In the genomic region with DNA sequence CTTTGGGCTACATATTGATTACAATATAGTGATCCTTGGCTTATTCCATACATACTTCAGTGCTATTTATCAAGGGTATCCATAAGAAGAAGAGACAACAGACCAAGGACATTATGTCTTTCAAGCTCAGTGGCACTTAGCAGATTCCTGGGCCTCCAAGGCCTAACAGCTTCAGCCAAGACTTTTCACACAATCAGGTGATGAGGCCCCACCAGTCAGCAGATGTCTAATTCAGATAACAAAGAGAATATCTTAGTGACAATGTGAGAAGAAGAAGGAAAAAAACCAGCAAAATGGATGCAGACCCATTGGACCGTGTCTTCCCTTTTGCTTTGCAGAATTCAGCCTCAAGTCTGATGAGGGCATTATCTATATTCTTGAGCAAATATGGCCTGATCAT, we compare ENCODE assay signal across 34 mouse cellular contexts.
DNase-seq lines count a peak whose midpoint lies in the region; ATAC-seq and TF ChIP-seq lines count a peak whose summit lies in the region.
"Had no signal": no experiment of that assay in that cellular context is flagged by ENCODE, and none has a peak within 500 bp of the region (broad histone marks: within the 10 kb centered on the region; RNA-seq: fewer than 3 reads in every experiment).

No protein-coding gene starts in this region.

- no peaks in the 10 kb centered on the region for H3K9me3 ChIP-seq in liver, embryonic 11.5 days (ENCODE audit: control insufficient read depth, low read length)
- H3K9me3 ChIP-seq in liver, embryonic 16.5 days (replicated peaks; ENCODE audit: control insufficient read depth, low read length): no peaks in the 10 kb centered on the region
- H3K9me3 ChIP-seq: embryonic facial prominence, embryonic 12.5 days; forebrain, embryonic 12.5 days; heart, embryonic 10.5 days; heart, embryonic 15.5 days; hindbrain, embryonic 12.5 days; limb, embryonic 10.5 days; limb, embryonic 15.5 days; lung, embryonic 15.5 days; megakaryocyte, embryonic 14.5 days; midbrain, embryonic 13.5 days had no signal

- WGBS in liver, embryonic 11.5 days: 65% methylated on average over 1 of the region's 1 CpGs
- WGBS in liver, embryonic 16.5 days (ENCODE audit: insufficient replicate concordance): 42% methylated on average over 1 of the region's 1 CpGs

- ATAC-seq in liver, embryonic 11.5 days (replicated peaks; ENCODE audit: low FRiP score): peak; percentile 79
- peak; percentile 81 for ATAC-seq in liver, embryonic 16.5 days (ENCODE audit: low read depth)
- ATAC-seq in granulocyte monocyte progenitor cell, adult 5-6 weeks (replicated peaks; ENCODE audit: poor library complexity, severe bottlenecking): no peak
- ATAC-seq: forebrain, postnatal 0 days; hindbrain, postnatal 0 days; intestine, embryonic 16.5 days; midbrain, embryonic 13.5 days had no signal

- no peaks in the 10 kb centered on the region for H3K36me3 ChIP-seq in liver, embryonic 11.5 days (ENCODE audit: control insufficient read depth, insufficient read depth, low read length)
- no peaks in the 10 kb centered on the region for H3K36me3 ChIP-seq in liver, embryonic 16.5 days (ENCODE audit: control insufficient read depth, insufficient read depth)
- H3K36me3 ChIP-seq: embryonic facial prominence, embryonic 12.5 days; forebrain, embryonic 12.5 days; heart, embryonic 10.5 days; heart, embryonic 15.5 days; hindbrain, embryonic 12.5 days; limb, embryonic 10.5 days; limb, embryonic 15.5 days; lung, embryonic 15.5 days; midbrain, embryonic 13.5 days had no signal

- H3K27ac ChIP-seq in gastrocnemius, adult 2 months: peak overlapping the region; percentile 4; the same call in 1 of the 2 replicates
- H3K27ac ChIP-seq in liver, embryonic 11.5 days (ENCODE audit: low read depth, low read length): no peak overlapping the region
- no peak overlapping the region for H3K27ac ChIP-seq in liver, embryonic 16.5 days (ENCODE audit: low read length)
- H3K27ac ChIP-seq: embryonic facial prominence, embryonic 12.5 days; forebrain, embryonic 12.5 days; heart, embryonic 10.5 days; heart, embryonic 15.5 days; hindbrain, embryonic 12.5 days; hindbrain, postnatal 0 days; kidney, postnatal 0 days; limb, embryonic 10.5 days; limb, embryonic 15.5 days; lung, embryonic 15.5 days; midbrain, embryonic 13.5 days had no signal

- no peak for DNase-seq in gastrocnemius, adult 2 months
- DNase-seq in gastrocnemius, postnatal 36 days: no peak
- DNase-seq in liver, embryonic 11.5 days (ENCODE audit: low spot score): no peak
- no peak for DNase-seq in spleen, postnatal 36 days (ENCODE audit: low spot score in 2 of 2)
- DNase-seq in urinary bladder, adult 18-20 months (ENCODE audit: low spot score in 2 of 2): no peak
- no peak for DNase-seq in right cerebral cortex, postnatal 36 days (ENCODE audit: low spot score in 2 of 2)
- DNase-seq: adrenal gland, postnatal 25 days; cerebellum, adult 11-12 months; cerebellum, adult 9-11 months; embryo, embryonic 11 days; forebrain, postnatal 0 days; gastrocnemius, postnatal 10 days; heart, adult 11 months; kidney, adult 8-10 months; kidney, postnatal 4 days; layer of hippocampus, postnatal 36 days; retina, postnatal 1 day; right cerebral cortex, postnatal 14 days; thymus, postnatal 14 days had no signal

- H3K4me2 ChIP-seq in liver, embryonic 11.5 days: no peak overlapping the region
- H3K4me2 ChIP-seq in liver, embryonic 16.5 days (ENCODE audit: low read depth, low read length): peak overlapping the region; percentile 35
- H3K4me2 ChIP-seq: embryonic facial prominence, embryonic 12.5 days; forebrain, embryonic 12.5 days; heart, embryonic 15.5 days; hindbrain, embryonic 12.5 days; limb, embryonic 15.5 days; lung, embryonic 15.5 days; midbrain, embryonic 13.5 days had no signal

- intact Hi-C loops in gastrocnemius, adult 2 months (cut with DNase I): no loop called here
- intact Hi-C loops in gastrocnemius, postnatal 36 days (cut with DNase I): no loop called here

- H3K4me3 ChIP-seq in gastrocnemius, adult 2 months: no peak overlapping the region
- no peak overlapping the region for H3K4me3 ChIP-seq in liver, embryonic 11.5 days (ENCODE audit: low read depth, low read length)
- no peak overlapping the region for H3K4me3 ChIP-seq in liver, embryonic 16.5 days (ENCODE audit: low read depth, low read length)
- H3K4me3 ChIP-seq: embryonic facial prominence, embryonic 12.5 days; forebrain, embryonic 12.5 days; heart, embryonic 10.5 days; heart, embryonic 15.5 days; hindbrain, embryonic 12.5 days; limb, embryonic 10.5 days; limb, embryonic 15.5 days; lung, embryonic 15.5 days; megakaryocyte, embryonic 14.5 days; midbrain, embryonic 13.5 days had no signal

- H3K27me3 ChIP-seq in liver, embryonic 11.5 days (replicated peaks; ENCODE audit: control insufficient read depth, insufficient read depth, low read length): no peaks in the 10 kb centered on the region
- no peaks in the 10 kb centered on the region for H3K27me3 ChIP-seq in liver, embryonic 16.5 days (ENCODE audit: control insufficient read depth, insufficient read depth, low read depth, low read length)
- H3K27me3 ChIP-seq: forebrain, embryonic 12.5 days; heart, embryonic 15.5 days; hindbrain, embryonic 12.5 days; lung, embryonic 15.5 days; midbrain, embryonic 13.5 days had no signal

- TF ChIP-seq CTCF in gastrocnemius, adult 2 months (IDR thresholded peaks at IDR 0.05): no peak

- H3K4me1 ChIP-seq in liver, embryonic 11.5 days (replicated peaks; ENCODE audit: control insufficient read depth, insufficient read depth, low read length): 0 out of 2 replicates have a peak, but pooled peaks cover 6% of the 10 kb centered on the region
- H3K4me1 ChIP-seq in liver, embryonic 16.5 days (ENCODE audit: control insufficient read depth, low read depth, low read length): peaks cover 22% of the 10 kb centered on the region
- H3K4me1 ChIP-seq: heart, embryonic 15.5 days; hindbrain, embryonic 12.5 days; limb, embryonic 15.5 days; megakaryocyte, embryonic 14.5 days had no signal

- no peak overlapping the region for H3K9ac ChIP-seq in liver, embryonic 11.5 days (ENCODE audit: low read depth, low read length)
- no peak overlapping the region for H3K9ac ChIP-seq in liver, embryonic 16.5 days (ENCODE audit: low read depth, low read length)
- H3K9ac ChIP-seq: embryonic facial prominence, embryonic 12.5 days; forebrain, embryonic 12.5 days; forebrain, postnatal 0 days; heart, embryonic 15.5 days; hindbrain, embryonic 12.5 days; limb, embryonic 15.5 days; lung, embryonic 15.5 days; midbrain, embryonic 13.5 days had no signal
